Mouse (Mus musculus): ENCODE results near the gene Rnf138rt1.

Rnf138rt1 gene

DNA sequence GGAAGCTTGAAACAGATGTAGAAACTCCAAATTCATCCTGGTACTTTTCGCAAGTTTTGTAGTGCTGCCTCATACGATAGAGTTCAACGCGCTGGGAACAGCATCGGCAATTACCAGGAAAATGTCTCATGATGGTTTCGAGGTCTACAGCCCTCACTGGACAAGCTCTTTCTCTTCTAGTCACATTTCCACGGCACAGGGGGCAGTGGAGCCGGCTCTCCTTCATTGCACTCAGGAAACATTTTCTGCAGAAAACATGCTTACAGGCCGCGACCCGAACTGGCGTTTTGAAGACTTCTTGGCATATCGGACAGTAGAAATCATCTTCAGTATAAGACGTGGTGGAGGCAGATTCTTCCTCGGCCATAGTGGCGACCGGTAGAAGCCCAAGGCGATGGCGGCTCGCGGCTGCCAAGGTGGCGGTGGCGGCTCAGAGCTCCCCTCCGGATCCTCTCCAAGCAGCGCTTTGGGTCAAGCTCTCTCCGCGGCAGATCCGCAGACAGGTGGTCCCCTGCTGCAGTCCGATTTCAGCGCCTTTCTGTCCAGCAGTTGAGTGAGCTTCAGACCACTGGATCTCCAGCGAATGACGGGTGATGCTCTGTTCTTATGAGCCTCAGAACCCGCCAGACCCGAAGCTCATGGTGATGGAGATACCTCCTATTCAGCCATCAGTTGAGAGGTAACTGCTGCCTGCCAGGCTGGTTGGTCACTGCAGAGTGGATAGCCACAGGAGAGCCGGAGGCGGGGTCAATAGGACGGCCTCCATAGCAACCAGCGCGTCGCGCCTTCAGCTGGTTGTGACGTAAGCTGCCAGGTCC is at the start of gene Rnf138rt1:
Gene Rnf138rt1 (minus strand): TSS at position 713 of the 818 bp plus-strand sequence.
- DNase-seq (ENCODE audit: low spot score in 2 of 2) = peak in 1 of 2 experiments; percentile 17

- DNase-seq (ENCODE audit: low spot score in 2 of 2) = peak in 1 of 2 experiments; percentile 2
Observed at GRCm38 (mm10) chrX:163807270-163807669, 46.1 kb upstream of the Rnf138rt1 start.

DNA sequence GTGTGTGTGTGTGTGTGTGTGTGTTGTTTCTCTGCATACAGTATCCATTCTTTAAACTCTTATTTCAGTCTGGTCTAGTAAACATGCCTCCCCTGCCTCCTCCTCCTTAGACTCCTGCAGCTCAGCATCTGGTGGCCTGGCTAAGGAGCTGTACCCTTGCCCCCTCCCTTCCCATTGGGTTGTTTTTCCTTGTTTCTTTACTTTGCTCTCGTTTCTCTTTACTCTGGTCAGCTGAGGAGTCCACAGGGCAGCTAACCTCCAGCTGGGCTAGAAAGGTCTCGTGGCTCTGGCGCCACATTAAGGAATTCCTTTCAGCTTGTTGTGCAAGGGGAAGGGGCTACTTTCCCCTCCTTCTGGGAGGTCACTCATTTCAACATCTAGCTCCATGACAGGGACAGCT is 5.2 kb upstream of the Rnf138rt1 start:
- DNase-seq (ENCODE audit: low spot score in 2 of 2) = no peak

DNA sequence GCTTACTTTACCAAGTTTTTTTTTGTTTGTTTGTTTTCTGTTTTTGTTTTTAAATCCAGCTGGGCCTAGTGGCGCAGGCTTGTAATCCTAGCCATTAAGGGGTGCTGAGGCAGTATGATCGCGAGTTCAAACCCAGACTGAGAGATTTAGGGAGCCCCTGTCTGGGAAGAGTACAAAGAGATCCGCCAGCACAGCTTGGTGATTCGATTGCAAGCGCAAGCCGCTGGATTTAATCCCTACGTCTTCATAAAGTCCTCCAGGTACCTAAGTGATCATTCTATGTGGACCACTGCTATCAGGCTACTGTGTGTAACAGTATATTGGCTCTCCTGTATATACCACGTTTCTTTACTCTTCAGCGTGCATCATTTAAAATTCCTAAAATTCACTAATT is 303 bp upstream of the Rnf138rt1 start:
- no peak for DNase-seq (ENCODE audit: low spot score in 2 of 2)

GRCm38 (mm10) chrX:163745996-163746395 is 15.1 kb downstream of the Rnf138rt1 start:
- no peak for DNase-seq (ENCODE audit: low spot score in 2 of 2)

DNA sequence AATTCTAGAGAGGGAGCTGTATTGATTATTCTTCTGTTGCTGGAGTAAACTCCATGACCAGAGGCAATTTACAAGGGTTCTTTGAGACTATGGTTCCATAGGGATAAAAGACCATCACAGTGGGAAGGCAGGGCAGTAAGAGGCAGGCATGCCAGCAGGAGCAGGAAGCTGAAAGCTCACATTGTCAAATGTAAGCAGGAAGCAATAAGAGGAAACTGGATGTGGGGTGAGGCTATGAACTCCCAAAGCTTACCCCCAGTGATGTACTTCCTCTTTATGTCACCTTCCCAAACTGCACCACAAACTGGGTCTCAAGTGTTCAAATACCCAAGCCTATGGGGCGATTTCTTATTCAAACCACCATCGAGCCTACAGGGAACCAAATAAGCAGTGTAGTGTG is 17.2 kb downstream of the Rnf138rt1 start:
- no peak for DNase-seq (ENCODE audit: low spot score in 2 of 2)

DNA sequence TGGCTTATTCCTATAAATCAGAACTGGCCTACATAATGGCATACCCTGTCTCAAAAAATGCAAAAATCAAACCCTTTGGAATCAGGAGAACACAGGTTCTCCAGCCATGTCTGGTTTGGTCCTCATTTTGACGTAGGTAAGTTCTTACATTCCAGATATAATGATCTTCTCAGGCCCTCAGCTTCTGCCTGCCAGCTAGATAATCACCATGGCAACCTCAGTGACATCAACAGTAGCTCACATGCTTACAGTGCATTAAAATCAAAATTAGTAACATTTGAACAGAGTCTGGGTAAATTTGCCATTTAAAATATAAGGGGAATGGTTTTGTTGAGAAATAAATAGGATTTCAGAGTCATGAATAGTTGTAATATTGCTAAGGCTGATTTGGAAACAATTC is 22.2 kb downstream of the Rnf138rt1 start:
- no peak for DNase-seq (ENCODE audit: low spot score in 2 of 2)

DNA sequence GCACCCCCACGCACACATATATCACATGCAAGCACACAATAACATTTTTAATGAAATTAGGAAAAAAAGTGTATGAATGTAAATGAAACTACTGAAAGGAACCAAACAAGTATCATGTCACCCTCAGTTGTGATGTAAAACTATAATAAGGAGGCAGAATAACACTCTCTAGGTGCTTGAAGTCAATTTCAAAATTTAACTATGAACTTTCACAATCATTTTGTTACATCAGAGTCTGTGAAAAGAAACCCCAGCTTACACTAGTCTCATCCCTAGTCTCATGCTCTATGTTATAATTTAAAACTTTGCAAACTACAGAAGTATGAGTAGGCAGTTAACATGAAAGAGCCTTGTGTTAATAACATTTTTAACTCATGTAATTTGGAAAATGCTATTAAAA is 27.0 kb downstream of the Rnf138rt1 start:
- no peak for DNase-seq (ENCODE audit: low spot score in 2 of 2)

DNA sequence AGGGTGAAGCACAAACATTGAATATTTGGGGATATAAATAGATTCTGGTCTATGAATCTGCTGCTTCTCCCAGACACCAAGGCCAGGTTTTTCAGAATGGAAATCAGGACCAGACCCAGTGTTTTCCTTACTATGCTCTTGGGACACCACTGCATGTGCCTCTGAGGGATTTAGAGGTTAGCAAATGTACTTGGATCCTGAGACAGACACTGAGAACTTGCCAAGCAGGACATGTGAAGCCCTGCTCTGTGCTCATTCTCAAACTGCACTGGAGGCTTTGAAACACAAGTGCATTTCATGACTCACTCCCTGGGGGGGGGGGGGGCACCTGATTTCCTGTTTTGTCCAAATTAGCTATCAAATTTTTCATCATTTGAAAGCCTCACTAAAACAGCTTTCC is 37.5 kb downstream of the Rnf138rt1 start:
- no peak for DNase-seq (ENCODE audit: low spot score in 2 of 2)

DNA sequence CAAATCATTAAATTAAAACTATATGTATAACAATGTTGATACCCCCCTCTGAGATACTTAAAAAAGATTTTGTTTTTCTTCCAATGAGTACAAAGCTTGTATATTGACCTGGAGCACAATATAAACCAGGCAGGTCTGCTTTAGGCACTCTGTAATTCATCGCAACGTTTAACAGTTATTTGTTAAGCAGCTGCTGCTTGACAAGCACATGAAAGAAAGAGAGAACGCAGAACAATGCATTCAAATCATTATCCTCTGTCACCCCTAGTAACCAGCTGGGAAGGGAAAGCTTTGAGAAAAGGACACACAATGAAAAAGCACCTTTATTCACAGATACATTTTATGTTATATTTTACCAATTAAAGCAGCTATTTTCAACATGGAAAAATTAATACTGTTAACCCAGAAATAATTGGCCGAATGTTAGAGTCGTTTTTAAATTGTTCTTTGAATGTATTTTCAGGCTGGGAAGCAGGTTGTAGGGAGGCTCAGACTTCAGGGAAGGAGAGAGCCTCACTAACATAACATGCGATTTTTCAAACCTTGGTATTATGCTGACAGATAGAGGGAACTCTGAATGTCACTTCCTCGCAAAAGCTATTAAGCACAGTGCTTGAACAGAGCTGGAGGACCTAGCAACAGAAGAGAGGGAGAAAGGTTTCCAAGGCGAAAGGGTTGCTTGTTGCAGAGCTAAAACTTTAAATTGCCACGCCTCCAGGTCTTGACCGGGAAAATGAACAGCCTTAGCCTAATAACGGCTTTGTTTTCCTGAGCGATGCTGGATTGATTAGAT is 38.1 kb downstream of the Rnf138rt1 start:
- no peak for DNase-seq (ENCODE audit: low spot score in 2 of 2)

DNA sequence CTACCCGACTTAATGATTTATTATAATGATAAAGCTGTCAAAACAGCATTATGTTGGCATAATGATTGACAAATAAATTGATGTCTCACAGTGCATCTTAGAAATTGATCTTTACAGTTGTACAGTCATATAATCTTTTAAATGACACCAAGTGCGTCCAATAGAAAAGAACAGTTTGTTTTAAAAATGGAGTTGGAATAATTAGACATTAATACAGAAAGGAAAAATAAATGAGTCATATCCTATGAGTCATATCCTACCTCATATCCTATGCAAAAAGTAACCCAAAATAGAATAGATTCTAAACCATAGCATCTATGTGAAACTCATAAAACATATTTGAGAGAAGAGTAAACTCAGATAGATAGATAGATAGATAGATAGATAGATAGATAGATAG is 40.5 kb downstream of the Rnf138rt1 start:
- DNase-seq (ENCODE audit: low spot score in 2 of 2) = no peak

All from left cerebral cortex, adult 9 months (tissue).